In genomic region chr6:72244569-72245285, GRCm38 (mm10) we compare ENCODE assay signal across 8 mouse cellular contexts. TPM values are rescaled to one million over a fixed set of nuclear protein-coding genes. Genes with fewer than 3 reads are reported as not detected.
A peak's percentile ranks its signal among the peaks of the same experiment; 100 is the strongest.
DNase-seq lines count a peak whose midpoint lies in the region; ATAC-seq lines count a peak whose summit lies in the region.

No protein-coding gene starts in this region.

- no peak overlapping the region for H3K9ac ChIP-seq in hindbrain, embryonic 13.5 days
- no peak overlapping the region for H3K9ac ChIP-seq in forebrain, embryonic 16.5 days (replicated peaks; ENCODE audit: low read depth, low read length)
- no peak overlapping the region for H3K9ac ChIP-seq in intestine, embryonic 14.5 days (ENCODE audit: low read length)
- no peak overlapping the region; the same call in 1 of the 2 replicates for H3K9ac ChIP-seq in lung, embryonic 15.5 days

- no peak overlapping the region for H3K4me2 ChIP-seq in hindbrain, embryonic 13.5 days
- H3K4me2 ChIP-seq in forebrain, embryonic 16.5 days (ENCODE audit: low read length): no peak overlapping the region
- H3K4me2 ChIP-seq in intestine, embryonic 14.5 days (ENCODE audit: low read length): no peak overlapping the region
- peak overlapping the region; percentile 32 for H3K4me2 ChIP-seq in lung, embryonic 15.5 days

- no peaks in the 10 kb centered on the region for H3K9me3 ChIP-seq in hindbrain, embryonic 13.5 days
- no peaks in the 10 kb centered on the region for H3K9me3 ChIP-seq in hindbrain, embryonic 10.5 days
- H3K9me3 ChIP-seq in forebrain, embryonic 16.5 days (ENCODE audit: control insufficient read depth, low read length): no peaks in the 10 kb centered on the region
- H3K9me3 ChIP-seq in intestine, embryonic 14.5 days (ENCODE audit: control insufficient read depth, low read length): no peaks in the 10 kb centered on the region
- H3K9me3 ChIP-seq in lung, embryonic 15.5 days: no peaks in the 10 kb centered on the region

- H3K4me1 ChIP-seq in hindbrain, embryonic 13.5 days (replicated peaks): peaks cover 29% of the 10 kb centered on the region
- peaks cover 34% of the 10 kb centered on the region for H3K4me1 ChIP-seq in hindbrain, embryonic 10.5 days (replicated peaks)
- peaks cover 2% of the 10 kb centered on the region; the same call in 1 of the 2 replicates for H3K4me1 ChIP-seq in forebrain, embryonic 16.5 days (replicated peaks; ENCODE audit: control insufficient read depth, insufficient read depth, low read length)
- H3K4me1 ChIP-seq in intestine, embryonic 14.5 days (replicated peaks; ENCODE audit: control insufficient read depth, insufficient read depth, low read length): peaks cover 46% of the 10 kb centered on the region
- H3K4me1 ChIP-seq in lung, embryonic 15.5 days: peaks cover 83% of the 10 kb centered on the region

- ATAC-seq in hindbrain, embryonic 13.5 days (ENCODE audit: low FRiP score): peak; percentile 65
- peak; percentile 64 for ATAC-seq in forebrain, embryonic 16.5 days
- peak; percentile 34; the same call in 1 of the 2 replicates for ATAC-seq in intestine, embryonic 14.5 days (replicated peaks; ENCODE audit: low FRiP score, low TSS enrichment, low read depth)
- ATAC-seq in lung, embryonic 15.5 days (ENCODE audit: borderline replicate concordance, extremely low read depth, low FRiP score, low TSS enrichment): peak; percentile 66

- H3K27me3 ChIP-seq in hindbrain, embryonic 13.5 days: peaks cover 39% of the 10 kb centered on the region
- peaks cover 22% of the 10 kb centered on the region for H3K27me3 ChIP-seq in hindbrain, embryonic 10.5 days (ENCODE audit: insufficient read depth, poor library complexity, severe bottlenecking)
- H3K27me3 ChIP-seq in forebrain, embryonic 16.5 days (replicated peaks; ENCODE audit: control insufficient read depth, insufficient read depth, low read length): peaks cover 5% of the 10 kb centered on the region; the same call in 1 of the 2 replicates
- H3K27me3 ChIP-seq in intestine, embryonic 14.5 days (replicated peaks; ENCODE audit: control insufficient read depth, insufficient read depth, low read length): no peaks in the 10 kb centered on the region
- H3K27me3 ChIP-seq in lung, embryonic 15.5 days: peaks cover 3% of the 10 kb centered on the region; the same call in 1 of the 2 replicates

- no peaks in the 10 kb centered on the region for H3K36me3 ChIP-seq in hindbrain, embryonic 13.5 days
- no peaks in the 10 kb centered on the region for H3K36me3 ChIP-seq in hindbrain, embryonic 10.5 days
- H3K36me3 ChIP-seq in forebrain, embryonic 16.5 days (ENCODE audit: control insufficient read depth, insufficient read depth): no peaks in the 10 kb centered on the region
- H3K36me3 ChIP-seq in intestine, embryonic 14.5 days (ENCODE audit: control insufficient read depth, insufficient read depth, low read length): no peaks in the 10 kb centered on the region
- H3K36me3 ChIP-seq in lung, embryonic 15.5 days: no peaks in the 10 kb centered on the region

- no peak for DNase-seq in hindbrain, embryonic 10.5 days (ENCODE audit: low spot score)
- DNase-seq in intestine, embryonic 14.5 days (ENCODE audit: low spot score): no peak
- no peak for DNase-seq in left cerebral cortex, adult 18-20 months (ENCODE audit: low spot score in 2 of 2)
- DNase-seq in layer of hippocampus, postnatal 25 days (ENCODE audit: extremely low spot score in 1 of 2, low spot score in 1 of 2): no peak
- no peak for DNase-seq in cerebellum, postnatal 36 days

- H3K27ac ChIP-seq in hindbrain, embryonic 13.5 days: peak overlapping the region; percentile 86
- no peak overlapping the region for H3K27ac ChIP-seq in hindbrain, embryonic 10.5 days
- peak overlapping the region; percentile 64 for H3K27ac ChIP-seq in forebrain, embryonic 16.5 days (ENCODE audit: low read length)
- peak overlapping the region; percentile 66 for H3K27ac ChIP-seq in intestine, embryonic 14.5 days (ENCODE audit: low read depth)
- peak overlapping the region; percentile 98 for H3K27ac ChIP-seq in lung, embryonic 15.5 days

- WGBS in hindbrain, embryonic 13.5 days: 58% methylated on average over 20 of the region's 20 CpGs
- 66% methylated on average over 20 of the region's 20 CpGs for WGBS in hindbrain, embryonic 10.5 days
- WGBS in forebrain, embryonic 16.5 days: 46% methylated on average over 20 of the region's 20 CpGs
- WGBS in intestine, embryonic 14.5 days: 41% methylated on average over 20 of the region's 20 CpGs
- 21% methylated on average over 20 of the region's 20 CpGs for WGBS in lung, embryonic 15.5 days

- no peak overlapping the region for H3K4me3 ChIP-seq in hindbrain, embryonic 13.5 days
- H3K4me3 ChIP-seq in hindbrain, embryonic 10.5 days: no peak overlapping the region
- no peak overlapping the region for H3K4me3 ChIP-seq in forebrain, embryonic 16.5 days (replicated peaks; ENCODE audit: low read length)
- no peak overlapping the region for H3K4me3 ChIP-seq in intestine, embryonic 14.5 days (ENCODE audit: low read depth, low read length)
- H3K4me3 ChIP-seq in lung, embryonic 15.5 days: no peak overlapping the region

RNA-seq across cellular contexts. Expression of gene Atoh8, which starts 9.3 kb away (rescaled TPM):
- polyA plus RNA-seq in hindbrain, embryonic 13.5 days (2015; fragmentation: Nextera tagmentation; extraction: Ambion mirVana): 3.2 and 4.2 TPM in 2 replicates
- 15.9 and 16.6 TPM in 2 replicates for polyA plus RNA-seq in hindbrain, embryonic 10.5 days (2016; fragmentation: Nextera tagmentation; extraction: Ambion mirVana)
- 2.7 and 3.0 TPM in 2 replicates for polyA plus RNA-seq in forebrain, embryonic 16.5 days (2015; fragmentation: Nextera tagmentation; extraction: Ambion mirVana)
- polyA plus RNA-seq in intestine, embryonic 14.5 days (2014; fragmentation: Nextera tagmentation; extraction: Ambion mirVana): 7.3 and 8.7 TPM in 2 replicates
- 25.4 and 27.8 TPM in 2 replicates for polyA plus RNA-seq in lung, embryonic 15.5 days (2015; fragmentation: Nextera tagmentation; extraction: Ambion mirVana)
- total RNA-seq in left cerebral cortex, adult 18-20 months (2021): 1 to 10 TPM; 1.6 to 2.3 TPM
- total RNA-seq in layer of hippocampus, postnatal 25 days (2021): 1 to 10 TPM; 2.3 to 2.8 TPM

RNA-seq across cellular contexts. Expression of gene Sftpb, which starts 59.7 kb away (rescaled TPM):
- polyA plus RNA-seq in hindbrain, embryonic 13.5 days (2015; fragmentation: Nextera tagmentation; extraction: Ambion mirVana): 0.40 TPM in 1 of 2 replicates, not detected in the other
- not detected in 2 replicates for polyA plus RNA-seq in hindbrain, embryonic 10.5 days (2016; fragmentation: Nextera tagmentation; extraction: Ambion mirVana)
- polyA plus RNA-seq in forebrain, embryonic 16.5 days (2015; fragmentation: Nextera tagmentation; extraction: Ambion mirVana): 0.14 and 0.29 TPM in 2 replicates
- 0.12 TPM in 1 of 2 replicates, not detected in the other for polyA plus RNA-seq in intestine, embryonic 14.5 days (2014; fragmentation: Nextera tagmentation; extraction: Ambion mirVana)
- 73.4 and 93.8 TPM in 2 replicates for polyA plus RNA-seq in lung, embryonic 15.5 days (2015; fragmentation: Nextera tagmentation; extraction: Ambion mirVana)
- not detected for total RNA-seq in left cerebral cortex, adult 18-20 months (2021)
- total RNA-seq in layer of hippocampus, postnatal 25 days (2021): not detected

Comparison
In these comparisons a context has a peak if more than half of its experiments do, and no peak if none do; other contexts are left out.
1. RNA of gene Sftpb, which starts 59.7 kb away (polyA plus RNA-seq): 73.4 to 93.8 TPM in lung, embryonic 15.5 days; 0.40 TPM in hindbrain, embryonic 13.5 days, 0.14 to 0.29 TPM in forebrain, embryonic 16.5 days, 0.12 TPM in intestine, embryonic 14.5 days and not detected in hindbrain, embryonic 10.5 days; every median in the first group is over 10 times any median in the second.
2. Peak in every context shown above with its lines, with median percentiles within 50 percentile points of each other: ATAC-seq.